Mouse (Mus musculus): Measurements from ENCODE around the gene Jmjd1c.

GRCm38 (mm10) chr10:67111799-67112177, 15.9 kb downstream of the Jmjd1c start:
- TF ChIP-seq CTCF (IDR thresholded peaks at IDR 0.05; ENCODE audit: control insufficient read depth, insufficient read depth, insufficient read length), result no peak
- no peak for TF ChIP-seq USF1 (IDR thresholded peaks at IDR 0.05; ENCODE audit: low read depth)
- no peak for TF ChIP-seq FOSL1 (IDR thresholded peaks at IDR 0.05; ENCODE audit: insufficient read depth, low read length, poor library complexity, severe bottlenecking)
- no peak for TF ChIP-seq MAX (IDR thresholded peaks at IDR 0.05)
- no peak for TF ChIP-seq MYOG (IDR thresholded peaks at IDR 0.05; ENCODE audit: control insufficient read depth, extremely low read depth, insufficient read length)
- TF ChIP-seq MYOD1 (IDR thresholded peaks at IDR 0.05; ENCODE audit: control insufficient read depth, insufficient read length, low read depth), result no peak
- TF ChIP-seq CEBPB (IDR thresholded peaks at IDR 0.05; ENCODE audit: low read depth), result no peak
